Mouse (Mus musculus) testis, adult 2 months (tissue): ENCODE data around the gene Gm5475.

Source experiments
- CTCF ChIP-seq: fragments of 200-500 bp; IDR thresholded peaks from 2 replicates; pipeline ENCODE4 v1.5.1; 2012; ENCODE audit warnings: low read depth, mild to moderate bottlenecking, inconsistent platforms, low read length, moderate library complexity; ENCODE audit not compliant: control insufficient read depth, insufficient read depth, insufficient replicate concordance
- POLR2A ChIP-seq: fragments of 200-500 bp; IDR thresholded peaks from 2 replicates; pipeline ENCODE4 v1.6.1; 2012; ENCODE audit warnings: low read depth, mild to moderate bottlenecking, inconsistent platforms, low read length, moderate library complexity; ENCODE audit not compliant: control insufficient read depth

GRCm38 (mm10) chr15:100433234-100433633, 11.3 kb downstream of the Gm5475 start:
- TF ChIP-seq CTCF (no peak), POLR2A (no peak)
